Mouse (Mus musculus) ES-E14 (cell line): ENCODE measurements around the gene Rbm43. TPM values are rescaled to one million over a fixed set of nuclear protein-coding genes. Genes with fewer than 3 reads are reported as not detected.

Experiments
- DNase-seq: peaks from one replicate; pipeline ENCODE4 v3.0.0-alpha.2; 2013; ENCODE audit warnings: low read depth, low spot score
- H3K27ac ChIP-seq: 2 replicates; pipeline ENCODE4 v1.5.1; 2012; ENCODE audit warnings: low read depth, mild to moderate bottlenecking, low read length, moderate library complexity, mixed read lengths; ENCODE audit not compliant: poor library complexity, insufficient read depth, severe bottlenecking
- H3K36me3 ChIP-seq: 2 replicates; pipeline ENCODE4 v1.6.1; 2012; ENCODE audit warnings: mild to moderate bottlenecking, low read length, moderate library complexity, mixed read lengths; ENCODE audit not compliant: control insufficient read depth, poor library complexity, insufficient read depth, severe bottlenecking
- H3K4me1 ChIP-seq, 2 experiments: fragments of 150-350 bp in 1 of 2; sonication (generic) in 1 of 2; 2 replicates each; pipeline ENCODE4 v1.6.1; 2012; ENCODE audit warnings: low read length in 2 of 2, mild to moderate bottlenecking in 1 of 2, mixed read lengths in 1 of 2; ENCODE audit not compliant: control insufficient read depth in 2 of 2, insufficient read depth in 2 of 2, poor library complexity in 1 of 2
- H3K4me3 ChIP-seq, 2 experiments: fragments of 150-350 bp in 1 of 2; sonication (generic) in 1 of 2; 2 replicates each; pipeline ENCODE4 v1.5.1; 2012; ENCODE audit warnings: low read length in 2 of 2, low read depth in 1 of 2, mild to moderate bottlenecking in 1 of 2, mixed read lengths in 1 of 2; ENCODE audit not compliant: insufficient read depth in 1 of 2, poor library complexity in 1 of 2, severe bottlenecking in 1 of 2
- H3K9ac ChIP-seq: 2 replicates; pipeline ENCODE4 v1.6.1; 2012; ENCODE audit warnings: low read depth, mild to moderate bottlenecking, low read length, mixed read lengths; ENCODE audit not compliant: poor library complexity, insufficient read depth, severe bottlenecking
- H3K9me3 ChIP-seq: fragments of 150-350 bp; sonication (generic); 2 replicates; pipeline ENCODE4 v1.6.1; 2012; ENCODE audit warnings: low read depth, mild to moderate bottlenecking, low read length; ENCODE audit not compliant: control insufficient read depth, insufficient read depth
- CHD2 ChIP-seq: IDR thresholded peaks from 2 replicates; pipeline ENCODE4 v1.6.1; 2014; ENCODE audit warnings: mild to moderate bottlenecking, low read depth, low read length, inconsistent platforms
- HCFC1 ChIP-seq: IDR thresholded peaks from 2 replicates; pipeline ENCODE4 v1.6.1; 2012; ENCODE audit warnings: low read length, inconsistent platforms, borderline replicate concordance; ENCODE audit not compliant: insufficient read depth
- MAFK ChIP-seq: IDR thresholded peaks from 2 replicates; pipeline ENCODE4 v1.6.1; 2014; ENCODE audit warnings: mild to moderate bottlenecking, low read depth, low read length, inconsistent platforms; ENCODE audit not compliant: insufficient read depth
- ZC3H11A ChIP-seq: IDR thresholded peaks from 2 replicates; pipeline ENCODE4 v1.6.1; 2012; ENCODE audit warnings: low read depth, mild to moderate bottlenecking, inconsistent platforms, low read length, borderline replicate concordance
- ZNF384 ChIP-seq: IDR thresholded peaks from 2 replicates; pipeline ENCODE4 v1.6.1; 2012; ENCODE audit warnings: low read depth, low read length, inconsistent platforms
- in situ Hi-C, 2 experiments: fragments of 600-800 bp; cut with MboI; formaldehyde crosslinking; loops; one replicate each; pipeline ENCODE4 v1.15.1; 2025; ENCODE audit warnings: low sequenced_read_pairs in 2 of 2, inconsistent platforms in 1 of 2; ENCODE audit not compliant: unreplicated experiment in 2 of 2
- total RNA-seq: library from RNA; depleted of rRNA; stranded (reverse); fragments of 300-350 nt; gene quantifications from 2 replicates; pipeline ENCODE4 v1.2.3, GENCODE M21; 2012

Gene Rbm43
- total RNA-seq, 1 experiment = 2.9 TPM

DNA sequence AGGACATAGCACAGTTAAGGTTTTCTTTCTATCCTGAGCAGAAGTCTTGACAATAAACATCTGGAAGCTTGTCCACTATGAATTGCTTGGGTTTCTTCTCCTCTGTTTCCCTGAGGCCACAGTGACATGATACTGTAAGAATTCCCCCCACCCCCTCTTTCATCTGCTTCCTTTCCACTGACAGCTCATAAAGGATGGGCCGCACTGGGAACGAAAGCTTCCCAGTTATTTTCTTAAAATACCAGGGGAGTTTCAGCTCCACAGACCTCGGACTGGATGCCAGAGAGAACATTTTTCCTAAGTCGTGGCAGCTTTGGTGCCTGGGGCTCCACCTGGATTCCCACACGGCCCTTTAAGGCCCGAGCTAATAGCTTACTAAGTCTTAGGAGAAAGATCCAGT, 22.2 kb downstream of the Rbm43 start:
- H3K9ac ChIP-seq = no peak overlapping the region
- H3K9me3 ChIP-seq = no peaks in the 10 kb centered on the region
- no peak overlapping the region for H3K4me3 ChIP-seq
- H3K4me1 ChIP-seq = no peaks in the 10 kb centered on the region
- TF ChIP-seq ZNF384 (no peak), HCFC1 (no peak), MAFK (no peak), CHD2 (no peak), ZC3H11A (no peak)
- H3K36me3 ChIP-seq = no peaks in the 10 kb centered on the region
- H3K27ac ChIP-seq = no peak overlapping the region
- in situ Hi-C loops = loop anchor here in 1 of 2 experiments (5.0 to 25.0 kb wide), 2 partner anchors 370 to 1600 kb away; no protein-coding TSS in a partner anchor
- DNase-seq = no peak

GRCm38 (mm10) chr2:51911864-51912263, 23.1 kb downstream of the Rbm43 start:
- in situ Hi-C loops = loop anchor here in 1 of 2 experiments (5.0 to 25.0 kb wide), 2 partner anchors 370 to 1600 kb away; no protein-coding TSS in a partner anchor
- Histone ChIP-seq H3K27ac (no peak overlapping the region), H3K4me3 (no peak overlapping the region), H3K9ac (no peak overlapping the region), H3K4me1 (no peaks in the 10 kb centered on the region), H3K36me3 (no peaks in the 10 kb centered on the region), H3K9me3 (no peaks in the 10 kb centered on the region)
- DNase-seq = no peak
- TF ChIP-seq CHD2 (no peak), ZC3H11A (no peak), MAFK (no peak), HCFC1 (no peak), ZNF384 (no peak)

GRCm38 (mm10) chr2:51907538-51908110, 27.3 kb downstream of the Rbm43 start:
- no peak for DNase-seq
- H3K9me3 ChIP-seq = no peaks in the 10 kb centered on the region
- in situ Hi-C loops = loop anchor here in 1 of 2 experiments (25.0 kb wide), 1 partner anchor 1595 kb away; no protein-coding TSS in a partner anchor
- H3K9ac ChIP-seq = no peak overlapping the region
- no peaks in the 10 kb centered on the region for H3K36me3 ChIP-seq
- TF ChIP-seq ZNF384 = no peak
- no peak for TF ChIP-seq CHD2
- TF ChIP-seq HCFC1 = no peak
- no peak for TF ChIP-seq MAFK
- TF ChIP-seq ZC3H11A = no peak
- no peak overlapping the region for H3K4me3 ChIP-seq
- H3K4me1 ChIP-seq = no peaks in the 10 kb centered on the region
- no peak overlapping the region for H3K27ac ChIP-seq

GRCm38 (mm10) chr2:51905637-51906036, 29.3 kb downstream of the Rbm43 start:
- no peak for TF ChIP-seq ZC3H11A
- TF ChIP-seq ZNF384 = no peak
- TF ChIP-seq CHD2 = no peak
- no peak for TF ChIP-seq HCFC1
- TF ChIP-seq MAFK = no peak
- in situ Hi-C loops = loop anchor here in 1 of 2 experiments (25.0 kb wide), 1 partner anchor 1593 kb away; no protein-coding TSS in a partner anchor
- DNase-seq = no peak
- Histone ChIP-seq H3K4me1 (no peaks in the 10 kb centered on the region), H3K9me3 (no peaks in the 10 kb centered on the region), H3K27ac (no peak overlapping the region), H3K36me3 (no peaks in the 10 kb centered on the region), H3K4me3 (no peak overlapping the region), H3K9ac (no peak overlapping the region)
